Mouse (Mus musculus) megakaryocyte, embryonic 14.5 days (primary cell): ENCODE measurements at regions not wholly inside any gene's neighbourhood (a gene's known extent, or its start where the extent isn't known, plus 50 kb on each side); places are given as distances from the start of the nearest gene placed in this dataset.

ENCODE experiments used
- FLI1 ChIP-seq: IDR thresholded peaks from 2 replicates; pipeline ENCODE4 v1.6.1; 2012; ENCODE audit warnings: low read length, inconsistent platforms, mixed read lengths
- GATA1 ChIP-seq: IDR thresholded peaks from 3 replicates; pipeline ENCODE4 v1.6.1; 2012; ENCODE audit warnings: mixed read lengths, low read length, inconsistent platforms, borderline replicate concordance

- TF ChIP-seq GATA1 (no peak), FLI1 (no peak)
Observed at GRCm38 (mm10) chr13:51975801-51976601, 129.5 kb downstream of the Gadd45g start.
